Mouse (Mus musculus) layer of hippocampus, adult 9-11 months (tissue): ENCODE measurements around the gene Ide.
"Not testable (repeated sequence)": the region's sequence is repeated elsewhere in the genome, so short reads cannot be mapped to it uniquely, and the experiment has no call there.

Source experiments
- DNase-seq: peaks from one replicate; pipeline ENCODE4 v3.0.0; 2022

Ide gene

GRCm38 (mm10) chr19:37263943-37264897 is 73.4 kb downstream of the Ide start:
- DNase-seq = peak; percentile 78

DNA sequence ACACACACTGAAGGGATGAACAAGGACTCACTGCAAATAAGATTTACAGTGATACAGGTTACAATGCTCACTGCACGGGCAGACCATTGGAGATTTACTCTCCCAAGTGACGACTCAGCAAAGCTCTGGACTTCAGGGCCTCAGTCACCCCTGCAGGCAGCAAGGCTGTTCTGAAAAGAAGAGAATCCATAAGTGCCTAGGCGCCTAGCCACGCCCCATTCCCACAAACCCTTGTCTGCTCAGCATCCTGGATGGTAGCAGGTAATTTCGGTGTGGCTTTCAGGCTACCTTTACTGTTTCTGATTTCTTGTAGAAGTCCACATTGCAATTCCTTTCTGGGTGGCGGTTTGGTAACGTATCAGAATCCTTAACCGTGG is 74.1 kb downstream of the Ide start:
- no peak for DNase-seq

GRCm38 (mm10) chr19:37262389-37262788 is 75.3 kb downstream of the Ide start:
- DNase-seq = no peak

GRCm38 (mm10) chr19:37255321-37255720 is 82.3 kb downstream of the Ide start:
- peak; percentile 78 for DNase-seq

DNA sequence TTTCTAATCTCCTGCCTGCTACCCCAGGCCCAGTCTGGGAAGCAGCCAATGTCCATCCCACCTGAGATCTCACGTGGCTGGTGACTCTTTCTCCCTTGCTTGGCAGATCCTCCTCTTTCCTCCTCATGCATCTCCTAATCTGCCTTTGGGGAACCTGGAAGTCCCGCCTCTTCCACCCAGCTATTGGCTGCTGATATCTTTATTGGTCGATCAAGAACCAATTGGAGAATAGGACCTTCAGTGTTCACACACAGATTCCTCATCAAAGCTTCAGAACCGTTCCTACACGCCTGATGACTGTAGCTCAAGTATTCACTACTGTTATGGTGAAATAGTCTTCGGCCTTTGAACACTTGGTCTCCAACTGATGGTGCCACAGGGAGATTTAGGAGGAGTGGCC is 85.5 kb downstream of the Ide start:
- DNase-seq = no peak

- no peak for DNase-seq
Measured at GRCm38 (mm10) chr19:37248199-37248598, 89.5 kb downstream of the Ide start.

- DNase-seq = no peak
Measured at GRCm38 (mm10) chr19:37246859-37247258, 90.8 kb downstream of the Ide start.

GRCm38 (mm10) chr19:37242707-37243106 is 94.9 kb downstream of the Ide start:
- no peak for DNase-seq

DNA sequence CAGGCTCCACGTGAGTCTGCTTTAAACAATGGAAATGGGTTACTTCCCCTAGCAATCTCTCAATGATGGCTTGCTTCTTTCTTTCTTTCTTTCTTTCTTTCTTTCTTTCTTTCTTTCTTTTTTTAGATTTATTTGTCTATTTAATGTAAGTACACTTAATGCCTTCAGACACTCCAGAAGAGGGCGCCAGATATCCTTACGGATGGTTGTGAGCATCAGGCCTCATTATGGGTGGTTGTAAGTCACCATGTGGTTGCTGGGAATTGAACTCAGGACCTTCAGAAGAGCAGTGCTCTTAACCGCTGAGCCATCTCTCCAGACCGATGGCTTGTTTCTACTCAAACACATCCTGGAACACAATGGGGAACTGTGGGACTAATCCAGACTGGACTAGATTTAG is 96.5 kb downstream of the Ide start:
- DNase-seq = no peak

- DNase-seq = no peak
Measured at GRCm38 (mm10) chr19:37239096-37239495, 98.6 kb downstream of the Ide start.

- DNase-seq = no peak
Measured at GRCm38 (mm10) chr19:37238651-37239050, 99.0 kb downstream of the Ide start.

- no peak for DNase-seq
Measured at GRCm38 (mm10) chr19:37237712-37238437, 99.8 kb downstream of the Ide start.

- DNase-seq = no peak
Measured at GRCm38 (mm10) chr19:37237306-37237705, 100.3 kb downstream of the Ide start.

GRCm38 (mm10) chr19:37235818-37236217 is 101.8 kb downstream of the Ide start:
- no peak for DNase-seq

DNA sequence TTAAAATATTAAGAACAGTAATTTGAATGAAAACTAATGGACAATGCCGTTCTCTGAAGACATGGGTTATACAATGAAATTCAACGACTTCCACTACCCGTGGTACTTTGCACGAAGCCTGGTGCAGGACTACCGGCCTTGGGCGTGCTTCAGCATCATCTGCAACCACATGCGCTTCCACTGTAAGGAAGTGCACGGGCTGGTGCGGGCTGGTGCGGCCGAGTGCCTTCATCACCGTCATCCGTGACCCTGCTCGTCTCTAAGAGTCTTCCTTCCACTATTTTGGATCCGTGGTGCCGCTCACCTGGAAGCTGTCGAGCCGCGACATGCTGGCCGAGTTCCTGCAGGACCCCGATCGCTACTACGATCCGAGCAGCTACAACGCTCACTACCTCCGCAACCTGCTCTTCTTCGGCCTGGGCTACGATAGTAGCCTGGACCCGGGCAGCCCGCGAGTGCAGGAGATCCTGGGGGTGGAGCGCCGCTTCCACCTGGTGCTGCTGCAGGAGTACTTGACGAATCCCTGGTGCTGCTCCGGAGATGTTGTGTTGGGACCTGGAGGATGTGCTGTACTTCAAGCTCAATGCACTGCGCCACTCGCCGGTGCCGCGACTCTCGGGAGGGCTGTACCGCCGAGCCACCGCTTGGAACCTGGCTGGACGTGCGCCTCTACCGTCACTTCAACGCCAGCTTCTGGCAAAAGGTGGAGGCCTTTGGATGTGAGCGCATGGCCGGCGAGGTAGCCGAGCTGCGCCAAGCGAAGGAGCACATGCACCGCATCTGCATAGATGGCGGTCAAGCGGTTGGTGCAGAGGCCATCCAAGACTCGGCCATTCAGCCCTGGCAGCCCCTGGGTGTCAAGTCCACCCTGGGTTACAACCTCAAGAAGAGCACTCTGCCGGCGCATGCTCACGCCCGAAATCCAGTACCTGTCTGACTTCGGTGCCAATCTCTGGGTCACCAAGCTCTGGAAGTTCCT is 103.8 kb downstream of the Ide start:
- no peak for DNase-seq

DNA sequence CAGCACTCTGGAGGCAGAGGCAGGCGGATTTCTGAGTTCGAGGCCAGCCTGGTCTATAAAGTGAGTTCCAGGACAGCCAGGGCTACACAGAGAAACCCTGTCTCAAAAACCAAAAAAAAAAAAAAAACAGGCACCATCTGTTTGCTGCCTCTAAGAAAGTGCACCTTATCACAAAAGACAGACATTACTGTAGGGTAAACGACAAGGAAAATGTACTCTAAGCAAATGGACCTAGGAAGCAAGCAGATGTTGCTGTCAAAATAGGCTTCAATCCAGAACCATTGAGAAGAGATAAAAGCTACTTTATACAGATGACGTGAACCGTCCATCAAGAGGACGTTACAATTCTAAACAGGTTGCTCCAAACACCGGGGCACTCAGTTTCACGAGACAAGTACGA is 105.1 kb downstream of the Ide start:
- DNase-seq = not testable (repeated sequence)

DNA sequence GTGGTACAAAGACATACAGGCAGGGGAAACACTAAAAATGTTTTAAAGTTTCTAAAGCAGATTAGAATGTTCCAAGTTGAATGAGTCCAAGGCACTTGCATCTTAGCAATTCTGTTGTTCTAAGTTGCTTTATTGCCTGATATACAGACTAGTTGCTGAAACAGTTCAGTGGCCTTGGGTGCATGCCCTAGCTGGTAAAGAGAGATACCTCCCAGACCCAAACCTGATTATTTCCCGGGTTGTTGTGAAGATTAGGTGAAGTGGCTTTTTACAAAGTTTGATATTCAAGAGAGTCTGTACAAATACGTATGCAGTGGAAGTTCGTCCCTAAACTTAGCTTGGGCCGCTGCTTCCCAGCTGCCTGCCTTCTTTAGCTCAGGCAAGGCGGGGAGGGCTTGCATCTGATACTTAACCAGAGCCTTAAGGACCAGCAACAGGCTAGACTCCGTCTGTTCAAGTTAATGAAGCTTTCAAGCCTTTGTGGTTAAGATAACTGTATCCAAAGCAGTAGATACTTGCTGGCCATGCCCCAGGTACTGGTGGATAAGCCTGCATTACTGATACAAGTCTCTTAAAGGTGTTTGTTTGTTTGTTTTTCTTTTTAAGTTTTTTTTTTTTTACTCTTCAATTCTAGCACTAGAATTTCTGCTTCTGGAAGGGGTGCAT is 112.3 kb downstream of the Ide start:
- DNase-seq = no peak
